Mouse (Mus musculus) retina, embryonic 14.5 days (tissue): ENCODE results near the gene Col24a1.
A peak's percentile ranks its signal among the peaks of the same experiment; 100 is the strongest.

Source experiments
- DNase-seq: peaks from one replicate; pipeline ENCODE4 v3.0.0-alpha.2; 2015; ENCODE audit warnings: low spot score

The Col24a1 gene

DNA sequence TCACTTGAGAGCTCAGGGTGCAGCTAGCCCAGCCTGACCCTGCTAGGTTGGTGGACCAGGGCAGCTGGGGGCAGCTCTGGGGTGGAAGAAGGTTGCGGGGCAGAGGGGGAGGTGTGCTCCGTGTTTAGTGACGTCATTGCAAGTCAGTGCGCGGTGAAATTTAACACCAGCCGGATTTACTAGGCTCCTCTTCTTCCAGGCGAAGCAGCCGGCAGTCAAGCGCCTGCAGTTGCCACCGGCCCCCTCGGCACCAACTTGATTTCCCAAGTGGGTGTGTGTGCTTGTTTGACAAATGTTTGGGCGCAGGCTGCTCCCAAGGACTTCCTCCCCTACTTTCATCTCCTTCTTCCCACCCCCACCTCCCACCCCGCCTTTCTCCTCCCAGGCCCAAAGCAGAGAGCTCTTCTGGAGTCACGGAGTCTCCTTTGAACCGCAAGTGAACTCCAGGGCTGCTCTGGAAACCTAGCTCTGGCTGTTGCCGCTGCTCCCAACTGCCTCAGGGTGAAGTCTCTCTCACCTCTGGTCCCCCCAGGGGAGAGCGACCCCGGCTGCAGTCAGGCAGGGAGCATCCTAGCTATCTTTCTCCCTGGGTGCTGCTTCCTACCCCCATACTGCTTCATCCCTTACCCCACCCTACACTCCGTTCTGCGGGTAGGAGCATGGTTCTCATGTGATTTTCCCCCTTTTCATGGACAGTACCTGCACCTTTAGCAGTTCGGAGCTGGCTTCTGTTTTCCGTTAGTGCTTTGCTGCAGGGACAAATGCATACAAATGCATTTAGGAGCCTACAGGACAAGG, at the start of gene Col24a1:
Gene Col24a1, plus strand, starts transcription at position 136 of the 798 bp plus-strand sequence.
- peak; percentile 56 for DNase-seq

DNA sequence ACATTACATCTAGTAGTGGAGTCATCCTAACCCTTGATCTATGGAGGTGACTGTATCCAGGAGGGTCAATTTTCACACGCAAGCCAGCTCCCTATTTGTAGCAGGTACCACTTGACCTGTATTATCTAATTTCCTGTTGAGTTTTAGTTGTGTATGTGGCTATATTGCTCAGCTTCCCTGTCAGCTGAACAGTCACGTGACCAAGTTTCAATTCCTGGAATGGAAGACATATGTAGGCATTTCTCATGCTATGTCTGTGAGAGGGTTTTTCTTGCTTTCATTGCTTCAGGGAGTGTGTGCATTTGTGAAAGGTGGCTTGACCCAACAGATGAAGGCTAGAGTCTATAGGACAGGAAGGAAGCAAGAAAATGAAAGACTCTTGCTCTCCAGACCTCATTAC, 44.2 kb upstream of the Col24a1 start:
- no peak for DNase-seq

DNA sequence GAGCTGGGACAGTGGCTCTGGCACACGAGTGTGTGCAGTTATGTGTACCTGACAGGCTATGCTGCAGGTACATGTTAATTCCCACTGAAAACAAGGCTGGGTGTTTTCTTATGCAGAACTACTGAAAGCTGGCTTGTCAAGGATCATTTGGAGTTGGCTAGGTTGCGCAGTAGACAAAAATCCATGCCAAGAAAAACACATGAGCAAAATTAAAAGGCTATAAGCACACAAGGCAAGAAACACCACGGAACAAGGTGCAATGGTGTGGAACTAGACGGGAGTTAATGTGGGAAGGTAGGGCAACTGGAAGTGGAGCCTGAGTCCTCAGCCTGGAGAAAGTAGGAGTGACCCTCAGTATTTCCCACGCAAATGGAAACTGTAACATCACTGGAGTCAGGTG, 39.2 kb upstream of the Col24a1 start:
- DNase-seq, result no peak

DNA sequence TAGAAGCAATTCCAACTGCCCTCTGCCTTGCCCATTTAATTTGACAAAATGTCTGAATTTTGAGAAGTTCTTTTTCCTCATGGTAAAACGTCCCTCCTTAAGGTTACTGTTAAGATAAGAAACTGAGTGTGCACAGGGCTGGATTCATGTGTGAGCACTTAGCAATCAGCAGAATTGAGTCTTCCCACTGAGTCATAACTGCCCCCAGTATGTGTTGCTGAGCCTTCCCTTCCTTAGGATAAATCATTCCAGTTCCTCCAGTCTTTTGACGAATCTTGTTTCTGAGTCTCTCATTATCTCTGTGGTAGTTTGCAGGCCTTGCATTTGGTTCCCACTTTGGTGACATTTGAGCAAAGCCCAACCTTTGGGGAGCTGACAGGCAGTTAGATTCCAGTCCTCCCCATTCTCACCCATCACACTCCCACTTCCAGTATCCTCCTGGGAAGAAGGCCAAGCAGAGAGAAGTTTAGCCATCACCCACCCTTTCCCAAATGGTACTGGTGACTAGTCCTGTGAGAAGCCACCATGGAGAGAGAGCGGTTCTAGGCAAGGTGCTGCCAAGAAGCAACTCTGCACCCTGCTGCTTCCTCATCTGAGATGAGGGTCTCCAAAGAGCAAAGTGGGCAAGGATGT, 37.4 kb upstream of the Col24a1 start:
- DNase-seq, result no peak

DNA sequence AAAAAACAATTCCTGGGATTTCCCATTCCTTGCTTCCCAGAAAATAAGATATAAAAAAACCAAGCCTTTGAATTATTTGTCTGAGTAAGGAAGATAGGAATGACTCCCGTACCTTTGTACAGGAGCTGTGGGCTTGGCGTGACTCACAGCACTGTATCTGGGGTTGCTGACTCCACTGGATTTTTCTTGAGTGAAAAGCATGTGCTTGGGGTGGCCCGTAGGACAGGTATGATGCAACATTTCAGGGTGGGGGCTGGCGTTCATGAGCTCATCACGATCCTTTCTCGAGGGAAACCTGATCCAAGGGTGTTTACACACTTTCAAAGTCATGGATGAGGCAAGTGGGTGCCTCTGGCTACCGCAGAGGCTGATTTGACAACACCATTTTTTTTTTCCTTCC, 35.6 kb upstream of the Col24a1 start:
- no peak for DNase-seq

DNA sequence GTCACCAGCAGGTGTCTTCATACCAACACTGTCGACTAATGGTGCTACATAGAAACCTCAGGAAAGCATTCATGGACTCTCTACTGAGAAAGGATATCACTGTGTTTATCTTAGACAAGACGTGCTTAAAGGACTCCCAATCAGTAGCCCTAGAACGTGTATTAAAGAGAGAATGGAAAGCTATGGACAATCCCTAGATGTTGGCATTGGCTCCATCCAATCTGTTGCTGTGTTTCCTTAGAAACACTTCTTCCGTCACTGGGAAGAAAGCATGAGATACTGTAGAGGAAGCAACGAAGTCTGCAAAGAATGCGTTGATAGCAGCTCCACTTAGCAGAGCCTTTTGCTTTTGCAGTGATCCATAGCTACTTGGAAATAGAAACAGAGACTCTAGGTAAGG, 32.6 kb upstream of the Col24a1 start:
- DNase-seq, result no peak

DNA sequence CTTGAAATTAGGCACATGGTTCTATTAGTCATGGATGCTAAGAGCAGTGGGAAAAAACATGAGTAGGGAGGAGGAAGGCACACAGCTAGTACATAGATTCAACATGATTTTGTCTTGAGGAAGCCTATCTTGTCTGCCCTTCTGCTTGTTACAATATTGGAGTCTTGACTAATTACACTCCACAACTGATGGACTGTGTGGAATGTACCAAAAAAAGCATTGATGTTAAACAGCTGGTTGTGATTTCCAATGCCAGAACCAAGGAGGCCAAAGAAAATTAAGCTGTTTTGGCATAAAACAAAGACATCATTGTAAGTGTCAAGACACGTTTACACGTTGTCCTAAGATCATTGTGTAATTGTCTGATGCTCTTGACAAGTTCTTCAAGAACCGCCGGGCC, 29.1 kb upstream of the Col24a1 start:
- DNase-seq, result no peak

DNA sequence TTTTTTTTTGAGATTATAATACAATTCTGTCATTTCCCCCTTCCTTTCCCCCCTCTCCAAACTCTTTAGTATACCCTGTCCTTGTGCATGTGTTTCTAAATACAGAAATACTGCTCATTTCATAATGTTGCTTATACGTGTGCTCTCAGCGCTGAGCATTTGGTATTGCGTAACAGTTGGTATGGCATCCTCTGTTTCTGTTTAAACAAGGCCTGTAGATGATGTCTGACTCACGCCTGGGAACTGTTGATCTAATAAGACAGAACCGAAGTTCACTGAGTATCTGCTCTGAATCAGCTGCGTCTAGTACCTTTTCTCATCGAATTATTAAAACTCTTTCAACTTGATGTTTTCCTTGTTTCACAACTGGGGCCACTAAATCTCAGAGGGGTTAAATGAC, 24.2 kb upstream of the Col24a1 start:
- no peak for DNase-seq

DNA sequence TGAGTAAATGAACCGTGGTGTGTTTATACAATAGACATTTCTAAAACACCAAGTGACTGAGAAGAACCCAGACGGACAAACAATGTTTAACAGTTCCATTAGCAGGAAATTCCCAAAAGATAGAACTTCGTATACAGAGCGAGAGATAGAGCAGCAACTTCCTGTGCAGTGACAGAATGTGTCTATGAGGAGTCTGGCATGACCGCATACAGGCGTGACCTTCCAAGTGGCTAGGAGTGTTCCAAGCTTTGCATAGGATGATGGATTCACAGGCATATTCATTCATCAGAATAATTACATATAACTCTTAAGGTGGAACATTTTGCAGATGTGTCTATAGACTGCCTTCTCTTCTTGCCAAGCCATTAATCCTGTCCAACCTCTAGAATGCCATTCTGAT, 18.1 kb upstream of the Col24a1 start:
- DNase-seq, result no peak

DNA sequence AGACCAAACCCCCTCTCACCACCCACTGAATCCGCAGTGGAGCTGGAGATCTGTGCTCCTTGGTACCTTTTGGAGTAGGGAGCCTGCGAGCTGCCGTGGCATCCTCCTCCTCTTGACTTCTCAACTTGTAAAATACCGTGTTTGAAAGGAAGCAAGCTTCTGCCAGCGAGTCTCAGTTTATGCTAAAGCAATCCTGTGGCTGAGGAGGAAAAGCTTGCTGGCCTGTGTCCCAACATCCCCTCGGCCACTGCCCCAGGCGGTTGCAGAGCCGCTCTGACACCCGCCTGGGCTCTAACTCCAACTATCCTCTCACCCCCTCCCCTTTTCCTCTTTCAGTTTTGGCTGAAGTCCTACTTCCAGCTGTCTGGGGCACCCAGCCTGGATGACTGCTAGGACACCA, 935 bp downstream of the Col24a1 start:
- peak; percentile 41 for DNase-seq

DNA sequence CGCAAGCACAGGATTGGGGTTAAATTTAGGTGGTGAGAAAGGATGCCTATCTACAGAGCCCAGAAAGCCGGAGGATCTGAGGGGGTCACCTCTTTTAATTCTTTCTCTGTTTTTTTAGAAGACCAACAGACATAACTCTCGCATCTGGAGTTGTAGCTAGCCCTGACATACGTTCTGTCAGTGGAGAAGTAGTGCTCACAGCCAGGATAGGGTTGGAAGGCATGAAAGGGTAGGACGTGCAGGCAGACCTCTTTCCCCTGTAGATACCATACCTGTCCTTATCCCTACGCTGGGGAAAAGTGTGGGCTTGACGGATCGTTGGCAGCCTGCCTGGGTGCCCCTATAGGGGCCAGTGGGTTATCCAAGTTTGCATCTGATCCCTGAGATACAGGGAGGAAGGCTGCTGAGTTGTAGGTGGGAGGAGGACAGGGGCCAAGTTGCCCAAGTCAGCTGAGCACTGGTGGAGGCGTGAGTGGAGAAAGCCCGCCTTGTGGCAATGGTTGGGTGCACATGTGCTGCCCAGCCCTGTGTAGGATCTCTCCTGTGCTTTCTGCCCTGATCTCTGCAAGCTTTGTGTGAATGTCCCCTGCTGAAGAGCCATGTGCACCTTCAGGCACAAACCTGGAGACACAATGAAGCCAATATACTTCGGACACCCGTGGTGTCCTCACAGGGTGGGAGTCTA, 1.5 kb downstream of the Col24a1 start:
- no peak for DNase-seq

DNA sequence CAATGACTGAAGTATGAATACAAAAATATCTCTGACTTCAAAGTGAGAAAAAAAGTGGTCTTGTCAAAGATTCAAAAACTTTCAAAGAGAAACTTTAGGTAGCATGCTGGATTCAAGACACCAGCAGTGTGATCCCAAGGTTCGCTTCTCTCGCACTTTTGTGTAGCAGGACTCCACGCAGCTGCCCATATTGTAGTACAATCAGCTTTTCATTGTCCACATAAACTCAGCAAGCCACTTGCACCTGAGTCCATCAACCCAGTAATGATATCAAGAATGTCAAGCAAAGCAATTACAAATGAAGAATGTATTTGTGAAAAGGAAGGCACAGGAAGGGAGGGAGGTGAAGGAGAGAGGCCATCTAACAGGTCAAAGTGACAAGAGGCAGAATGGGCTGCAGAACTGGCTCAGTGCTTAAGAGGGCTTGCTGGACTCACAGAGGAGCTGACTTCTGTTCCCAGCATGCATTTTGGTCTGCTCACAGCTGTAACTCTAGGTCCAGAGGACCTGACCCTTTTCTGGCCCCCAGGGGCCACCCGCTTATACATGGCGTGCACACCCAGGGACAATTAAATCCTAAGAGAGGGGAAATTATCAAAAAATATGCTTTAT, 7.8 kb downstream of the Col24a1 start:
- DNase-seq, result no peak

DNA sequence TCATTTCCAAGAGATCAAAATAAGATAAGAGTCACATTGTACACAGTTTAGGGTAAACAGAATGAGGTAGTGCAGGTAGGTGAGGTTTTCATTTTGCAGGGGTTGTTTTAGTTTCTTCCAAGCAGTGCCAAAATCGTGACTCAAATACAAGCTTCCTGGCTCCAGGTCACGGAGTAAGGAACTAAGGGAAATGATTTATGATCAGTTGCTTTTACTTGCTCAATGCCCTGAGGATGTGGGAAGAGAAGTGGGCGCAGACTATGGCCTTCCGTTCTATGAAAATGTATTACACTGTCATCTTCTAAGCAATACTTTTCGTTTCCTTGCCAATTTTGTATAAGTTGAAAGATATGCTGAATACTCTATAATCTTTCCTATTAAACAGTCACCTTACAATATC, 13.0 kb downstream of the Col24a1 start:
- no peak for DNase-seq

DNA sequence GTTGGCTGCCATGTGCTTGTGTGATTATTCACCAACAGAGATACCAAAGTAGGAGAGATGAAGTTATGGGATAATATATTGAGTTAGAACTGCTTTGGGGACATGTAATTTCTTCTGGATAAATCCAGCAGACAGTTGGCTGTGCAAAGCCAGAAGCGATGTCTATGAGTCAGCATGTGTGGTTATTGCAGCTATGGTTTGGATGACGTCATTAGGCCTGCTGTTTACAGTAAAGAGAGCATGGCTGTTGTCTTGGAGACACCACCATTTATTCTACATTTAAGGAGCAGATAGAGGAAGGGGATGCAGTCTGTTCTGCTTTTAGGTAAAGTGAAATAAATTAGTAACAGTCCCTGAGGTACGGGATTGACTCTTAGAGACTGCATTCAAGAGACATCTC, 14.9 kb downstream of the Col24a1 start:
- DNase-seq, result no peak

DNA sequence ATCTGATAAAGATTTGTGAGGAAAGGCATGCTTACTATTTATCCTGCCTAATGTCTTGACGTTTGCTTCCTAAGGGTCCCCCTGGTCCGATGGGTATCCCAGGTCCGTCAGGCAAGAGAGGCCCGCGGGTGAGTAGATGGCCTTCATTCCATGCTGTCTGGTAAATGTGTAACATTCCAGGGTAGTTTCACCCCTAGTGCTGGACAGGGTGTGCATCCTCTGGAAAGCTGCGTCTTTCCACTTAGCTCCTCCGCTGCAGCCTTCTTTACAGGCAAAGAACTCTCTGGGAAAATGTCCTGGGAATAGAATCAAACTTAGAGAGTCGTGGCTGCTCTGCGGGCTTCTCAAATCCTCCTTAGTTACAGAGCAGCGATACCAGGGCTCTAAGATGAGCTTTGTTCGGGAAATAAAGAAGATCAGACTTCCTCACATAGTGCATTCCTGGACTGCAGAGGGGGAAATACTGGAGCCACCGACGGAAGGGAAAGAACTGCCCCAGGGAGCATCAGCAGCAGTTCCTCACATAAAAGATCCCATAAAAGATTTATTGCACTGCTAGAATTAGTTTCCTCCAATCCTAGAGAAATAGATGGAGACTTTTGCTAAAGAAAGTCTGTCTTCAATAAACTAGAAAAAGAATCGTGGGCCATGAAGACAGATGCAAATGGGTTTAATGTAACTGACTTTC, 28.5 kb downstream of the Col24a1 start:
- no peak for DNase-seq

DNA sequence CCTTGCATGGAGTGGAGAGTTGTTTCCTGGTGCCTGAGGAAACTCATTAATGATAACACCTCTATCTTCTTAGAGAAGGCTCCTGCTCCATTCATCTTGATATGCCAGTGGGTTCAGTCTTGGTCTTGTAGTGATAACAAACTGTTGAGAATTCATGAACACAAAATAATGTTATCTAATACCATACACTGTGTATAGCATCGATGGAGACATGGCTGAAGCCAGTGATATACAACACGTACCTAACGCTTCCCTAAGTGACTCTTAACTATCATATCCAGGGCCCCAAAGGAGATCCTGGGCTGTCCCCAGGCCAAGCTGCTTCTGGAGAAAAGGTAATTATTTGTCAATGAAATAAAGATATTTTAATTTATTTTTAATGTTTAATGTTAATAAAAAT, 33.1 kb downstream of the Col24a1 start:
- no peak for DNase-seq

DNA sequence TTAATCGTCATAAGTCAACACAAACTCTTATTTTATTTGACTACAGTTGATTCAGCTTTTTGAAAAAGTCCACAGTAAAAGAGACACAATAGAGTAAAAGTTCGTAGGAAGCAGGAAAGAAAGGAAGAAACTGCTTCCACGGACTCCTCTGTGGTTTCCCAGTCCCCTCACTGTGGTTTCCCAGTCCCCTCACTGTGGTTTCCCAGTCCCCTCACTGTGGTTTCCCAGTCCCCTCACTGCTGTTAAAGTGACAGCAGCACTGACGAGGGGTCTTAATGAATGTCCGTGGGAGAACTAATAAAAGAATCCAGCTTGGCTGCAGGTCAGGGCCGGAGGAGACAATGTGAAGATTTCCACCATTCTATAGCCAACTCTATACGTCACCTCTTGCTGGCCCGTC, 39.4 kb downstream of the Col24a1 start:
- DNase-seq, result no peak

DNA sequence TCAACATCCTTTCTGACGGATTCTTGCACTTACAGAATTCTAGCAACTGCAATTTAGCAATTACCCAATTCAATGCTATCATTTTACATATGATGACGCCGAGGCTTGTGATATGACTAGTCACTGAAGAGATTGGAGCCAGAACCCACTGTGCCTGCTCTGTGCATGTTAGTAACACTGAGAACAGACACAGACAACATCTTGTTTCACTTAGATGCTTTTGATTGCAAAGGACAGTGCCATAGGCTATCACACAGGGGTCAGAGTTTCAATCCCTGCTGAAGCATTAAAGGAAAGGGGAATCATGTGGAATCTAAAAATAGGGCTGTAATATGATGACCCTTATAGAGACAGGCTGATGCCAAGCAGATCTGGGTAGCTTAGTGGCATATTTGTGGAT, 41.8 kb downstream of the Col24a1 start:
- no peak for DNase-seq

DNA sequence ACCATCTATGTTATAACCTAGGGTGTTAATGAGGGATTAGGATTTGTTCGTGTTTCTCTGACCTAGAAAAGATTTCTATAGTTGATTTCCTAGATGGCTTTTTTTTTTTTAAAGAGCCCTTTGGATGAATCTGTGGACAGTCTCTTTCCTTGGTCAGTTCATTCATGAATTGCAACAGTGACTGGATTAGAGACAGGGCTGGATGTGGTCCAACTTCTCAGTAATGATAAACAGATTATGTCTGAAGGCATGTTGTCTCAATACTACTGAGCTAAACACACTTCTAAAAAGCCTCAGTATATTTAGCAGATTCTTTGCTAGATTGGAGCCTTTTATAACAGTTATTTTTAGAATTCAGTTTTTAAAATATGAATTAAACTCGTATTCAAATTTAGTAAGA, 44.9 kb downstream of the Col24a1 start:
- DNase-seq, result no peak

DNA sequence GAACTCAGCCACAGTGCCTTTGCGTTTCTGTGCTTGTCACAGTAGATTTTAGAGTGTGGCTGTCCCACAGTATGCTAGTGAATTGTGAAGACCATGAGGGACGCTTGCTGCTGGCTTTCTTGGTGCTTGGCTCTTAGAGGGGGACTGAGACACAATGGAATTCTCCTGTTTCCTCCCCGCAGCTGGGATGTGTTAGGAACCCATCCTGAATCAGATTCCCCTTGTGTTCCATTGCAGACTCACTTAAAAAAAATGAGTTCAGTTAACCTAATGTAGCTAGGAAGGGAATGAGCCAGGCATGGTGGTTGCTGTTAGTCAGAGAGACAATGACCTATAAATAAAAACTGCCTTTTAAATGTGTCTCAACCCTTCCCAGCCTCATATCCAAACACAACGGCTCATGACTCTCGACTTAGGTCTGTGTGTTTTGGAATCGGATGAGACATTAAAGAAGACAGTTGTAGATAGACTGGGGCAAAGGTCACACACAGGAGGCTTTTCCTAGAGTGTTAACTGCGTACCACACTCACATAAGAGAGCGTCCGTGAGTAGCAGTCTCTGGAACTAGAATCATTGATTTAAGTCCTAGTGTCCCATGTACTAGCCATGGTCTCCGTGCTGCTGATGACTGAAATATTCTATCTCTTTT, 47.7 kb downstream of the Col24a1 start:
- DNase-seq, result no peak

DNA sequence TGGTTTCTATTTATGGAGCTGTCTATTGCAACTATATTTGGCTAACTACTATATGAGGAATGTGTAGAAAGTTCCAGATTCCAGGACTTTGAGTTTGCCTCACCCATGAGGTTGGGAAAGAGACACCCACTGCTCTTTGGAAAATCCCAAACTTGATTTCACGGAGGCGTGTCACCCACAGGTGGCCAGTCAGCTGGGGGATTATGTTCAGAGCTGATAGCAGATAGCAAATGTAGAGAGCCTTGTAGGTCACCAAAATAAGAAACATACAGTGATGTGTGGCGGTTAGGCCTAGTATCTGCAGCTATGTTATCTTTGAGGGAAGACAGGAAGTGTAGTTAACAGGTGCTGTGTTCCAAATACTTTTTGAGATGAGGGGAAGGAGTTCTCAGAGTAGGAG, 56.4 kb downstream of the Col24a1 start:
- DNase-seq, result no peak

DNA sequence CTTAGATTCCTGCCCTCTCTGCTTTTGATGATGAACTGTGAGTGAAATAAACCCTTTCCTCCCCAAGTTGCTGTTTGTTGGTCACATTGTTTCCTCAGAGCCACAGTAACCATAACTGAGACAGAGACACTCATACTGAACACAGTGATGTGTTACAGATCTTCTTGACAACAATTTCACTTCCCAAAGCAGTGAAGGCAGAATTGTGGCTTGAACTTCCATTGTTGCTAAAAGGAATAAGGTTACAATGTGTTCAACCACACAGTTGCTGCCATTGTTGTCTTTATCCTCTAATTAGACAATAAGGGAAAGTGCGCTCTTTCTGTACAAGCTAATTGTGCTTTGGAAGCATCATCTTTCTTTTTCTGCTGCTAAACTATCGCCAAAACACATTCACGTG, 61.7 kb downstream of the Col24a1 start:
- peak; percentile 62 for DNase-seq
